Mouse (Mus musculus) lung, postnatal 0 days (tissue): ENCODE data around the gene Serpina5. TPM values are rescaled to one million over a fixed set of nuclear protein-coding genes. Genes with fewer than 3 reads are reported as not detected.
"Not testable (repeated sequence)": the region's sequence is repeated elsewhere in the genome, so short reads cannot be mapped to it uniquely, and the experiment has no call there.

Source experiments
- ATAC-seq: fragments of 200-750 bp; cut with Nextera tagmentation; 2 replicates; pipeline ENCODE4 v1.8.0; 2017; ENCODE audit warnings: moderate library complexity
- DNase-seq: peaks from one replicate; pipeline ENCODE4 v3.0.0-alpha.2; 2016; ENCODE audit warnings: low spot score
- H3K27ac ChIP-seq: fragments of 300-500 bp; sonication (generic); 2 replicates; pipeline ENCODE4 v1.5.1; 2014; ENCODE audit warnings: antibody characterized with exemption, mild to moderate bottlenecking, low read length, mixed read lengths
- H3K27me3 ChIP-seq: fragments of 300-500 bp; sonication (generic); replicated peaks from 2 replicates; pipeline ENCODE4 v1.6.1; 2014; ENCODE audit warnings: low read length, mixed read lengths; ENCODE audit not compliant: insufficient read depth
- H3K36me3 ChIP-seq: fragments of 300-500 bp; sonication (generic); 2 replicates; pipeline ENCODE4 v1.6.1; 2014; ENCODE audit warnings: low read length, mixed read lengths; ENCODE audit not compliant: insufficient read depth
- H3K4me1 ChIP-seq: fragments of 300-500 bp; sonication (generic); 2 replicates; pipeline ENCODE4 v1.6.1; 2014; ENCODE audit warnings: antibody characterized with exemption, low read depth, low read length, mixed read lengths; ENCODE audit not compliant: insufficient read depth
- H3K4me2 ChIP-seq: fragments of 300-500 bp; sonication (generic); replicated peaks from 2 replicates; pipeline ENCODE4 v1.6.1; 2014; ENCODE audit warnings: low read depth, mild to moderate bottlenecking, low read length, moderate library complexity, mixed read lengths
- H3K4me3 ChIP-seq: fragments of 300-500 bp; sonication (generic); 2 replicates; pipeline ENCODE4 v1.5.1; 2014; ENCODE audit warnings: low read depth, low read length
- H3K9ac ChIP-seq: fragments of 300-500 bp; sonication (generic); replicated peaks from 2 replicates; pipeline ENCODE4 v1.6.1; 2014; ENCODE audit warnings: low read depth, mild to moderate bottlenecking
- H3K9me3 ChIP-seq: fragments of 300-500 bp; sonication (generic); 2 replicates; pipeline ENCODE4 v1.6.1; 2016; ENCODE audit warnings: low read length, mixed read lengths
- CTCF ChIP-seq: IDR thresholded peaks from 2 replicates; pipeline ENCODE4 v1.5.1; 2016; ENCODE audit warnings: antibody characterized with exemption, mild to moderate bottlenecking
- EP300 ChIP-seq: IDR thresholded peaks from 2 replicates; pipeline ENCODE4 v1.6.1; 2016; ENCODE audit warnings: antibody characterized with exemption, mild to moderate bottlenecking, control low read depth
- WGBS: fragments of 180-500 bp; shearing (Covaris S2); extraction: QIAGEN DNeasy Blood & Tissue Kit; methylation state at CpG from one replicate; pipeline ENCODE4 v1.1.7; 2014; 5-methylcytosine and 5-hydroxymethylcytosine counted together
- polyA plus RNA-seq: library from polyadenylated mRNA; unstranded; fragments of >200 nt; fragmentation: Nextera tagmentation; extraction: Ambion mirVana; gene quantifications from 2 replicates; pipeline ENCODE4 v1.2.1, GENCODE M21; 2015

Gene Serpina5
- polyA plus RNA-seq, 1 experiment from 2014 or later, result not detected

- DNase-seq, result no peak
- Histone ChIP-seq H3K4me3 (no peak overlapping the region), H3K4me1 (no peaks in the 10 kb centered on the region), H3K9ac (no peak overlapping the region), H3K9me3 (no peaks in the 10 kb centered on the region), H3K27ac (no peak overlapping the region), H3K27me3 (no peaks in the 10 kb centered on the region), H3K36me3 (no peaks in the 10 kb centered on the region), H3K4me2 (no peak overlapping the region)
- TF ChIP-seq EP300 (no peak), CTCF (no peak)
- ATAC-seq, result no peak
- WGBS, result 62% methylated on average over 2 of the region's 2 CpGs
Observed at GRCm38 (mm10) chr12:104090119-104090518, 10.8 kb upstream of the Serpina5 start.

- no peak overlapping the region for H3K9ac ChIP-seq
- H3K27me3 ChIP-seq, result no peaks in the 10 kb centered on the region
- no peaks in the 10 kb centered on the region for H3K4me1 ChIP-seq
- DNase-seq, result no peak
- no peaks in the 10 kb centered on the region for H3K36me3 ChIP-seq
- TF ChIP-seq CTCF, result no peak
- TF ChIP-seq EP300, result no peak
- H3K27ac ChIP-seq, result no peak overlapping the region
- no peak overlapping the region for H3K4me2 ChIP-seq
- no peaks in the 10 kb centered on the region for H3K9me3 ChIP-seq
- no peak for ATAC-seq
- 61% methylated on average over 1 of the region's 1 CpGs for WGBS
- H3K4me3 ChIP-seq, result no peak overlapping the region
Observed at GRCm38 (mm10) chr12:104091303-104091702, 9.6 kb upstream of the Serpina5 start.

- DNase-seq (no peak), ATAC-seq (no peak)
- no peak overlapping the region for H3K4me2 ChIP-seq
- no peaks in the 10 kb centered on the region for H3K36me3 ChIP-seq
- no peak overlapping the region for H3K27ac ChIP-seq
- H3K27me3 ChIP-seq, result no peaks in the 10 kb centered on the region
- no peak overlapping the region for H3K4me3 ChIP-seq
- no peak for TF ChIP-seq EP300
- TF ChIP-seq CTCF, result no peak
- no peaks in the 10 kb centered on the region for H3K4me1 ChIP-seq
- no peak overlapping the region for H3K9ac ChIP-seq
- no peaks in the 10 kb centered on the region for H3K9me3 ChIP-seq
Observed at GRCm38 (mm10) chr12:104105847-104106246, 4.9 kb downstream of the Serpina5 start.

GRCm38 (mm10) chr12:104106919-104107318, 6.0 kb downstream of the Serpina5 start:
- H3K4me3 ChIP-seq, result no peak overlapping the region
- H3K27ac ChIP-seq, result no peak overlapping the region
- no peaks in the 10 kb centered on the region for H3K9me3 ChIP-seq
- H3K36me3 ChIP-seq, result no peaks in the 10 kb centered on the region
- no peaks in the 10 kb centered on the region for H3K27me3 ChIP-seq
- ATAC-seq (no peak), DNase-seq (no peak)
- TF ChIP-seq CTCF (no peak), EP300 (no peak)
- H3K9ac ChIP-seq, result no peak overlapping the region
- H3K4me2 ChIP-seq, result no peak overlapping the region
- no peaks in the 10 kb centered on the region for H3K4me1 ChIP-seq

- no peak for ATAC-seq
- H3K36me3 ChIP-seq, result no peaks in the 10 kb centered on the region
- no peaks in the 10 kb centered on the region for H3K9me3 ChIP-seq
- no peak for DNase-seq
- TF ChIP-seq EP300 (no peak), CTCF (no peak)
- H3K4me1 ChIP-seq, result no peaks in the 10 kb centered on the region
- H3K27ac ChIP-seq, result no peak overlapping the region
- no peak overlapping the region for H3K9ac ChIP-seq
- no peak overlapping the region for H3K4me2 ChIP-seq
- H3K27me3 ChIP-seq, result no peaks in the 10 kb centered on the region
- H3K4me3 ChIP-seq, result no peak overlapping the region
- WGBS, result 68% methylated on average over 2 of the region's 2 CpGs
Observed at GRCm38 (mm10) chr12:104108507-104108906, 7.6 kb downstream of the Serpina5 start.

- not testable (repeated sequence) for ATAC-seq, H3K4me3 ChIP-seq, H3K36me3 ChIP-seq, H3K9ac ChIP-seq, H3K4me2 ChIP-seq, H3K27me3 ChIP-seq, H3K9me3 ChIP-seq, DNase-seq, H3K27ac ChIP-seq, H3K4me1 ChIP-seq
- WGBS, result 85% methylated on average over 10 of the region's 11 CpGs
Observed at GRCm38 (mm10) chr12:104112333-104112732, 11.4 kb downstream of the Serpina5 start, which contains the start of gene Serpina3a. Gene Serpina3a, plus strand, starts transcription at chr12:104112724.

- no peak for DNase-seq
- Histone ChIP-seq H3K27ac (no peak overlapping the region), H3K4me1 (no peaks in the 10 kb centered on the region), H3K9me3 (no peaks in the 10 kb centered on the region), H3K27me3 (no peaks in the 10 kb centered on the region), H3K4me3 (no peak overlapping the region), H3K9ac (no peak overlapping the region), H3K4me2 (no peak overlapping the region), H3K36me3 (no peaks in the 10 kb centered on the region)
- WGBS, result 25% methylated on average over 3 of the region's 3 CpGs
- TF ChIP-seq EP300, result no peak
- no peak for TF ChIP-seq CTCF
- no peak for ATAC-seq
Observed at GRCm38 (mm10) chr12:104114921-104115579, 14.1 kb downstream of the Serpina5 start.
